Mouse (Mus musculus) small intestine, adult 2 months (tissue): ENCODE data around the gene 2510039O18Rik.

Source experiments
- CTCF ChIP-seq: fragments of 200-500 bp; IDR thresholded peaks from 2 replicates; pipeline ENCODE4 v1.5.1; 2012; ENCODE audit warnings: low read depth, mild to moderate bottlenecking, control low read depth, inconsistent platforms, low read length, moderate library complexity, mixed read lengths; ENCODE audit not compliant: insufficient replicate concordance, insufficient read length; ENCODE audit errors: extremely low read depth
- POLR2A ChIP-seq: fragments of 200-500 bp; IDR thresholded peaks from 2 replicates; pipeline ENCODE4 v1.6.1; 2012; ENCODE audit warnings: low read depth, mild to moderate bottlenecking, control low read depth, inconsistent platforms, low read length, moderate library complexity

DNA sequence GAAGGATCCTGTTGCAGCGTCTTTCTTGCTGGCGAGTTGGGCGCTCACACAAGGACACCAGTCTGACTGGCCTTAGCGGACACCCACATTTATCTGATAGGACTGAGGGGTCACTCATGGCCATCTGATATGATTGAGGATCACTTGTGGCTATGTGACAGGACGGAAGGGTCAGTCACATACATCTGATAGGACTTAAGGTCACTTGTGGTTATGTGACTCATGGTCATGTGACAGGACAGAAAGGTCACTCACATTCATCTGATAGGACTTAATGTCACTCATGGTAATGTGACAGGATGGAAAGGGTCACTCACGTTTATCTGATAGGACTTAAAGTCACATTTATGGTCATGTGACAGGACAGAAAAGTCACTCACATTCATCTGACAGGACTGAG is 37.7 kb downstream of the 2510039O18Rik start:
- TF ChIP-seq CTCF = no peak
- TF ChIP-seq POLR2A = no peak
